Mouse (Mus musculus) C2C12 (cell line): ENCODE results near the gene Pbx1.

Experiments used
- CTCF ChIP-seq: IDR thresholded peaks from one replicate; pipeline ENCODE4 v1.5.1; 2011; ENCODE audit not compliant: control insufficient read depth, insufficient read depth, insufficient read length
- MAX ChIP-seq: IDR thresholded peaks from one replicate; pipeline ENCODE4 v1.6.1; 2011; ENCODE audit warnings: mild to moderate bottlenecking, control low read depth
- USF1 ChIP-seq: IDR thresholded peaks from one replicate; pipeline ENCODE4 v1.6.1; 2011; ENCODE audit warnings: low read depth, mild to moderate bottlenecking, control low read depth, moderate library complexity

GRCm38 (mm10) chr1:168426900-168427299, 5.2 kb downstream of the Pbx1 start:
- no peak for TF ChIP-seq CTCF
- no peak for TF ChIP-seq USF1
- no peak for TF ChIP-seq MAX
